Mouse (Mus musculus) spleen, adult 2 months (tissue): ENCODE results near the gene Shroom3. TPM values are rescaled to one million over a fixed set of nuclear protein-coding genes. Genes with fewer than 3 reads are reported as not detected.

Source experiments
- DNase-seq, 2 experiments: peaks; one replicate each; pipeline versions ENCODE4 v3.0.0 to v3.0.0-alpha.2; 2012 to 2021; ENCODE audit warnings: low spot score in 2 of 2, low read depth in 1 of 2
- H3K27ac ChIP-seq: fragments of 200-500 bp; 2 replicates; pipeline ENCODE4 v1.5.1; 2012; ENCODE audit warnings: low read length, inconsistent platforms; ENCODE audit not compliant: insufficient read depth
- H3K27me3 ChIP-seq: fragments of 200-500 bp; 2 replicates; pipeline ENCODE4 v1.6.1; 2012; ENCODE audit warnings: mild to moderate bottlenecking, moderate library complexity, low read length, inconsistent platforms; ENCODE audit not compliant: control insufficient read depth, insufficient read depth
- H3K36me3 ChIP-seq: fragments of 200-500 bp; 2 replicates; pipeline ENCODE4 v1.6.1; 2012; ENCODE audit warnings: mild to moderate bottlenecking, low read length, inconsistent platforms; ENCODE audit not compliant: control insufficient read depth, insufficient read depth
- H3K4me1 ChIP-seq: fragments of 200-500 bp; 2 replicates; pipeline ENCODE4 v1.6.1; 2011; ENCODE audit warnings: inconsistent platforms; ENCODE audit not compliant: control insufficient read depth, insufficient read depth, insufficient read length
- H3K4me3 ChIP-seq: fragments of 200-500 bp; 2 replicates; pipeline ENCODE4 v1.5.1; 2011; ENCODE audit warnings: mild to moderate bottlenecking, inconsistent platforms; ENCODE audit not compliant: insufficient read depth, insufficient read length; ENCODE audit errors: extremely low read depth
- CTCF ChIP-seq: fragments of 200-500 bp; IDR thresholded peaks from 2 replicates; pipeline ENCODE4 v1.5.1; 2011; ENCODE audit warnings: mild to moderate bottlenecking, inconsistent platforms; ENCODE audit not compliant: insufficient read depth, insufficient read length, insufficient replicate concordance; ENCODE audit errors: extremely low read depth
- POLR2A ChIP-seq: fragments of 200-500 bp; IDR thresholded peaks from 2 replicates; pipeline ENCODE4 v1.6.1; 2011; ENCODE audit warnings: low read depth, low read length, inconsistent platforms
- WGBS: fragments of 180-500 bp; shearing (Covaris S2); methylation state at CpG from one replicate; pipeline ENCODE4 v1.1.7; 2018; 5-methylcytosine and 5-hydroxymethylcytosine counted together
- polyA plus RNA-seq: library from polyadenylated mRNA; depleted of rRNA; stranded (reverse); fragments of >200 nt; gene quantifications from 2 replicates; pipeline ENCODE4 v1.2.3, GENCODE M21; 2012

Gene Shroom3
- polyA plus RNA-seq, 1 experiment: 9.9 TPM

GRCm38 (mm10) chr5:92683871-92684475 is 738 bp downstream of the Shroom3 start:
- H3K36me3 ChIP-seq: no peaks in the 10 kb centered on the region
- 68% methylated on average over 9 of the region's 9 CpGs for WGBS
- peaks cover 7% of the 10 kb centered on the region; the same call in 1 of the 2 replicates for H3K27me3 ChIP-seq
- TF ChIP-seq CTCF (no peak), POLR2A (no peak)
- no peaks in the 10 kb centered on the region for H3K4me1 ChIP-seq
- H3K27ac ChIP-seq: no peak overlapping the region
- peak overlapping the region; percentile 3; the same call in 1 of the 2 replicates for H3K4me3 ChIP-seq
- DNase-seq: no peak

GRCm38 (mm10) chr5:92684715-92685460 is 1.7 kb downstream of the Shroom3 start:
- DNase-seq: no peak
- H3K4me3 ChIP-seq: no peak overlapping the region
- TF ChIP-seq POLR2A: no peak
- no peak for TF ChIP-seq CTCF
- H3K27ac ChIP-seq: no peak overlapping the region
- H3K36me3 ChIP-seq: no peaks in the 10 kb centered on the region
- peaks cover 7% of the 10 kb centered on the region; the same call in 1 of the 2 replicates for H3K27me3 ChIP-seq
- H3K4me1 ChIP-seq: no peaks in the 10 kb centered on the region
- WGBS: 89% methylated on average over 16 of the region's 16 CpGs

GRCm38 (mm10) chr5:92688124-92688523 is 4.9 kb downstream of the Shroom3 start:
- Histone ChIP-seq H3K36me3 (no peaks in the 10 kb centered on the region), H3K27me3 (0 out of 2 replicates have a peak, but pooled peaks cover 3% of the 10 kb centered on the region), H3K4me3 (no peak overlapping the region), H3K4me1 (no peaks in the 10 kb centered on the region), H3K27ac (no peak overlapping the region)
- TF ChIP-seq CTCF (no peak), POLR2A (no peak)
- DNase-seq: no peak
- WGBS: 80% methylated on average over 5 of the region's 5 CpGs

GRCm38 (mm10) chr5:92688569-92688968 is 5.3 kb downstream of the Shroom3 start:
- TF ChIP-seq CTCF (no peak), POLR2A (no peak)
- WGBS: 92% methylated on average over 9 of the region's 9 CpGs

GRCm38 (mm10) chr5:92692206-92693007 is 9.2 kb downstream of the Shroom3 start:
- Histone ChIP-seq H3K36me3 (no peaks in the 10 kb centered on the region), H3K4me3 (no peak overlapping the region), H3K27ac (no peak overlapping the region; the same call in 1 of the 2 replicates), H3K27me3 (no peaks in the 10 kb centered on the region), H3K4me1 (no peaks in the 10 kb centered on the region)
- 78% methylated on average over 16 of the region's 16 CpGs for WGBS
- DNase-seq: no peak
- TF ChIP-seq CTCF: no peak
- no peak for TF ChIP-seq POLR2A

More at GRCm38 (mm10) chr5:92688569-92688968, 5.3 kb downstream of the Shroom3 start:
- Histone ChIP-seq H3K27me3 (0 out of 2 replicates have a peak, but pooled peaks cover 3% of the 10 kb centered on the region), H3K36me3 (no peaks in the 10 kb centered on the region), H3K4me1 (no peaks in the 10 kb centered on the region), H3K4me3 (no peak overlapping the region), H3K27ac (no peak overlapping the region)
- DNase-seq: no peak

GRCm38 (mm10) chr5:92693744-92694143 is 10.5 kb downstream of the Shroom3 start:
- WGBS: 84% methylated on average over 3 of the region's 3 CpGs
- DNase-seq: no peak
- no peak for TF ChIP-seq CTCF
- no peak for TF ChIP-seq POLR2A
- Histone ChIP-seq H3K4me1 (no peaks in the 10 kb centered on the region), H3K27ac (no peak overlapping the region), H3K4me3 (no peak overlapping the region), H3K27me3 (no peaks in the 10 kb centered on the region), H3K36me3 (no peaks in the 10 kb centered on the region)
